Mouse (Mus musculus): ENCODE results near the gene Dgki.

Dgki gene

DNA sequence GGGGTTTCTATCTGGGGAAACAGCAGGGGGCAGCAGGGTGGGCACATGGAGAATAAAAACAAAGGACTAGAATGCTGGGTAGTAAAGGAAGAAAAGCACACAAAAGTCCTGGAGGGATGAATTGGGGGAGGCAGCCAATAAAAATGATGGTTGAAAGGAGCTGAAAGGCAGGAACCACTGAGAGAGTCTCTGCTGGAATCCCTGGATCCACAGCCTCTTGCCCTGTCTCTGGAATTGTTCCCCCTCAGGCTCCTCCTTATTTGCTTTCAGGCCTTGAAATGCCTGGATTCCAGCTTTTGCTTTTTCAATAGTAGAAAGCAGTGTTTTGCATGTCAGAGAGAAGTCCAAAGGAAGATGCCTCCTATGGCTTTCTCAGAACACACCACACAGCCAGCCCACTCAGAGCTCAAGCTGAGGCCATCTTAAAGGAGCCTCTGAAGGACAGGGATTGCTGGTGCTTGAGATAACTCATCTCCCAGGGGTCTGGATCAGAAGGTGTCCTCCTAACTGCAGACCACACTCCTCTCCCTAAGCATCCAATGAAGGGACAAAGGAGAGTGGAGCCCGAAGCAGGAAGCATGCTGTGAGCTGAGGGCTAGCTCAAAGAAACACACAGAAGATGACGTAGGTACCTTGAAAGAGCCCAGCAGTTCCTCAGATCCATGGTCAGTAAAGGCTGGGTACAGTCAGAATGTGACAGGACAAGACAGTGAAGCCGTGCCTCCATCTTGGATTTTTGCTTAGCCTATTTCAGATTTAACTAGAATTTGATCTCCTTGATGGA is 441.5 kb downstream of the Dgki start:
- DNase-seq (ENCODE audit: low spot score in 2 of 2) = no peak

DNA sequence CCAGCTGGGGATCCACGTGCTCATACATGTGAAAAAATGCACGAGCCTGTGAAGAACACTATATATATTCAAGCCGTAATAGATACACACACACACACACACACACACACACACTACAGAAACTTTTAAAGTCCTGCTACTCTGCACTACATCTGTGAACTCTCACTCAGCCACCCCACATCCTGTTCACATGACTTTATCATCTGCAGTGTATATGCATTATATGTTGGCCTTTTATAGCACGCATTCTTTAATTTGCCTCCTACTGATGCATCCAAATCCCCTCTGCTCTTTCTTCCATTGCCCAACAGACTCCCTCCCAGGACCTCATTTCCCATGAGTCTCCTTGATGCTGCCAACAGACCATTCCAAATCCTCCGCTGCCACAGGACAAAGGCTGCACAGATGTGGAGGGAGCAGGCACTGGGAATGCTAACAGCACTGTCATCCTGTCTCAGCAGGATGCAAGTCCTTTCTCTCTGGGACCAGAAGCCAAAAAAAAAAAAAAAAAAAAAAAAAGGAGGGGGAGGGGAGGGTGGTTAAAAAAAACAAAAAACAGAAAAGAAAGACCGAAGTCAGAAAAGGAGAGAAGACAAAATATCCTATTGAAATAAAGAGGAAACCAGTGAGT is 442.2 kb downstream of the Dgki start:
- no peak for DNase-seq (ENCODE audit: low spot score in 2 of 2)

DNA sequence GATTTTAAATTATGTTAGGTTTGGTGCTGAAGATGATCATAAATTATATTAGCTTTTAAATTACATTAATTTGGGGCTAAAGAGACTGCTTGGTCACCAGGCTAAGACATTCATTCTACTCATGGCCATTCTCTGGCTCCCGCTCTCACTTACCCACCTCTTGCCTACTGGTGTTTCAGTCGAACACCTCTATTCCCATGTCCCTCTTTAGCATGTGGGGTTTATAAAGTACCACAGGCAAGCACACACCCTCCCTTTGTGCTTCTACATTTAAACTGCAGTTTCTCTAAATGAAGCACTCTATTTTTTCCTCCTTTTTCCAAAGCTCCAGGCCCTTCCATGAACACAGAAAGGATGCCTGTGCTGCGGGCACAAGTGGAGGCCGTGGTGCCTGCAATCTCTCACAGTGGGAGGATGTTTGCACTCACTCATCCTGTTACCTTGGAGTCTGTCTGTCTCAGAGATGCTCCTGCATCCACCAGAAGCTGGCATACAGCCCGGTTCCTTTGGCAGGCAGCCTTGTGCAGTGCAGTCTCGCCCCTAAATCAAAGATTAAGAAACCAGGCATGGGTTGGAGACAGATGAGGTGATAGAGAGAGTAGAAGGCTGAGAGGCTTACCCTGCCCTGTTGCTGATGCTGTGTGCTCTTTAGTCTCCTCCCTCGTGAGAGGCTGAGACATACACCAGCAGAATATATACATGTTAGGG is 449.4 kb downstream of the Dgki start:
- peak; percentile 90 to 91 for DNase-seq (ENCODE audit: low spot score in 2 of 2)

DNA sequence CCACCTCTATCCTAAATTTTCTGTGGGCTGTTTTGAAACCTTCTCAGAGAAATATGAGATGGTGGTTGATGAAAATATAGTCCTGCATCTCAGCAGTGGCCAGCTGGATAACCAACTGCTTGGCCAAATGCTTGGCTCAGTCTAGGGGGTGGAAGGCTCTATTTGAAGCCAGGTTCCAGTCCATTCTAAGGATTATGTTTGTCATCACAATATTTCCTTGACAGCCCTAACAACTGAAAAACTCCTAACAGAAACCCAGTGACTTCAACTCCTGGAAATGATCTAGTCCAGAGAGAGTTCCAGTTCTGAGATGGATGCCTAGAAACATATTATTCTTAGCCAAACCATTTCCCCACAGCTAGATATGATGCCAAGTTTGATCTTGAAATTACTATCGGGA is 454.7 kb downstream of the Dgki start:
- DNase-seq (ENCODE audit: low spot score in 2 of 2) = peak; percentile 32 to 49

DNA sequence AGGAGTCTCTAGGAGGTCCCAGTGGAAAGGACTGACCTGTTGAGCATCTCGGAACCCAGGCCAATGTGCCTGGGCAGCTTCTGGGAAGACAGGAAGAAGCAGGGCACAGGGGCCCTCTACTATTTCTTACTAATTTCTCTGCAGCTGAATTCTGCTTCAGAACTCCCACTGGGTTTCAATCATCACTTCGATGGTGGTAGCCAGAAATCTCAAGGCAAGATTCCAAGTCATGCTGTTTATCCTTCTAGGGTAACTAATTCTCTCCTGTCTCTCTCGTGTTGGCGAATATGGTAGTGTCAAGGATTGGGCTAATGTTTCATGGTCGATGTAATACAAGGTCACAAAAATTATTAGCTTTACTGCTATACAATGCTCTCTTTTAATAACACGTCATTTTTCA is 455.7 kb downstream of the Dgki start:
- DNase-seq (ENCODE audit: low spot score in 2 of 2) = no peak

DNA sequence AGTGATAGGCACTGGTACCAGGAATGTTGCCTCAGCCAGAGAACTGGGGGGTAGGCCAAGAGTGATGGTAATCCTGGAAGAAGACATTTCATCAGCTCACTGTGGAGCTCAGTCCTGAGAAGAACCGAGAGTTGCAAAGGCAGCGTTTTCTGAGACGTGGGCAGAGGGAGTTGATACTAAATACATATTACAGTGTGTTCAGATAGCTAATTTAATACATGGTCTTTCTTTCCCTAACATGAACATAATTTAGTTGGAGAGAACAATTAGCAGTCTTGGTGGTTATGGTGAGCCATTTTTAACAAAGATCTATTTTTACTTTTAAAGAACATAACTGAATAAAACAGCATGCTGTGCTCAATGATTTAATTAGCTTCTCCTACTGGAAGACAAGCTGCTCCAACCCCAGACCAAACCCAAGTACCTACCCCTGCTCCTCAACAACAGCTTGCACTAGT is 456.9 kb downstream of the Dgki start:
- DNase-seq (ENCODE audit: low spot score in 2 of 2) = peak; percentile 61 to 78

DNA sequence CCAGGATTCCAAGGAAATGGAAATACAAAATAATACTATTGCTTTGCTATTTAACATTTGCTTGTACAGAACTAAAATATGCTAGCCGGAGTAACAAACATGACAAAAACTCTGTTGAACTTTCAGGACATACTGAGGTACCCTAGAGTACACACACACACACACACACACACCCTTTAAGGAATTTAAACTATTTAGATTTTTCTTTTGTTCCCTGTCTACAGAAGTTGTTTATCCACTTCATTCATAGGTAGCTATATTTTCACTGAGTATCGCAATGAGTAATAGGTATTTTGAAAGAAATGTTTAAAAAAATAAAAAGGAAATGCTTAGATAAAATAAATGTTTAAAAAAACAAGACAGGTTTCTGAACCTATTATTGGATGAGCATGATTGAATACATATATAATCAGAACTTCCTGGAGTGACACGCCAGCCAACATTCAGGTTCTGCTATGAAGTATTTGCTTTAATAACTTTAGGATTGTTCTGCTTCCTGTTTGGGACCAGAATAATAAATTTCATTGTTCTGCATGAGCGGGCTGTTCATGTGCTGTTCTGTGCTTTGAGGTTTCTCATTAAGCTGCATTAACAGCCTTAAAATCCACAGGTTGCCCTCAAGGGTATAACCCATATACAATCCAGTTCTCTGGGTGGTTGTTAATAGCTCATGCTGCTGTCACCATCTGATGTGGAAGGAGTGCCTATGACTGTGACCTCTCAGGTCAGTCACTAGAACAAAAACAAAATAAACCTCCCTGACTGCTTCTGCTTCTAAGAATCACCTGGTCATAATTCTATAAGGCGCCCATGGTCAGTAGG is 457.7 kb downstream of the Dgki start:
- DNase-seq (ENCODE audit: low spot score in 2 of 2) = no peak

DNA sequence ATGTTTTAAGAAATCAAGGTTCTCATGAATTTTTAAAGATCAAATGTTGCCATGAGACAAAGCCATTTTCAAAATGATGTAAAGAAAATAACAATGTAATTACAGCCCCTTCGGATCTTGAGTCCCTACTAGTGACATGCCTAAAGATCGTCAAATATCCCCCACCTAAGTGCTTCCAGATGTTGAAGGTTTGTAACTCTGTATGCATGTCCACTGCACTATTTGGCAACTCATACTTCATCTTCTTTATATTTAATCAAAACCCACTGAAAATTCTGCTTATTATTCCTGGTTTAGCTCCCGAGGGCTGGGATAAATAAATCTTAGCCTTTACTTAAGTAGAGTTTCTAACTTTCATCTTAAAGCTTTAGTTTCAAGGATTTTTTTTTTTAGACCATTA is 458.3 kb downstream of the Dgki start:
- no peak for DNase-seq (ENCODE audit: low spot score in 2 of 2)

DNA sequence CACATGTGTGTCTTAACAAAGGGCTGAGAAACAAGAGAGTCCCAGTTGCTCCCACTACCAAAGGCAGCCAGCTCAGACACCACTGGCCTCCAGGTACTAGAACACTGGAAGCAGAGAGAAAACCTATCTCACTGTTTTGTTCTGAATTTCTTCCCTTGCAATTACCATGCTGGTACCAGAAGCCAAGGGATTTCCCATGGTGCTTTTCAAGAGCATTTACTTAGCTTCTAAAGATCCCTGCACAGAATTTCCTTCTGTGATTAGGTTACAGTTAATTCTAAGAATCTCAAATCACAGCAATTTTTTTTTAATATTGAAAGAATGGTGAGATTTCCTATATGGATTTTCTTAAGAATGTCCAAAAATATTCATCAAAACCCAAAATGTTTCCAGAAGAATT is 458.8 kb downstream of the Dgki start:
- DNase-seq (ENCODE audit: low spot score in 2 of 2) = no peak

DNA sequence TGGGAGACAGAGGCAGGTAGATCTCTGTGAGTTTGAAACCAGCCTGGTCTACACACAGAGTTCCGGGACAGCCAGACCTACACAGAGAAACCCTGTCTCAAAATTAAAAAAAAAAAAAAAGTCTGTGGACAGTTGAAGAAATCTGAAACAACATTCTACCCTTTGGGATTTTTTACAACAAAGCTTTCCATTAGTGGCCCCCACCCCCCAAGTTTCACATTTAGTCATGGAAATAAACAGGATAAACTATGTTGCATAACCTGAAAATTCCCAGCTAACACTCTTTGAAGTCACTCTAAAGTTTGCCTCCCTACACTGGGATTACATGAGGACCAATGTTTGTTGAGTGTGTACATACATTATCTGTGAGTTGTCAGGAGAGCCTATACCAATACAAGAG is 461.2 kb downstream of the Dgki start:
- no peak for DNase-seq (ENCODE audit: low spot score in 2 of 2)

DNA sequence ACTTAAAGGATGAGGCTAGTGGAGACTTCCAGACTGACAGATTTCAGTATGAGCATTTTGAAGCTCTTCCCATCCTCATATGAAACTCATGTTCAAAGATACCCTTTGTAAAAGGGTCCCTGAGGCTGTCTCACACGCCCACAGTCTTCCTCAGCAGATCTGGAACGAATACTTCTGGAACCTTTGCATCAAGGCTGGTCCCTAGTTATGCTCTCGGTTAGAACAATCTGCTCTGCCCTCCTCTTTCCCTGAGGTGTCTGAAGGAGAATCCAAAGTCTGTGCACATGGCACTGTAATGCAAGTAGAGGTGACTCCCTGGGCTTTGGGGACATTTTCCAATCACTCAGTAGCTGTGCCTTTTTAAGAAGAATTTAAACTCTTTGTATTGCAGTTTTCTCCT is 464.6 kb downstream of the Dgki start:
- DNase-seq (ENCODE audit: low spot score in 2 of 2) = no peak

DNA sequence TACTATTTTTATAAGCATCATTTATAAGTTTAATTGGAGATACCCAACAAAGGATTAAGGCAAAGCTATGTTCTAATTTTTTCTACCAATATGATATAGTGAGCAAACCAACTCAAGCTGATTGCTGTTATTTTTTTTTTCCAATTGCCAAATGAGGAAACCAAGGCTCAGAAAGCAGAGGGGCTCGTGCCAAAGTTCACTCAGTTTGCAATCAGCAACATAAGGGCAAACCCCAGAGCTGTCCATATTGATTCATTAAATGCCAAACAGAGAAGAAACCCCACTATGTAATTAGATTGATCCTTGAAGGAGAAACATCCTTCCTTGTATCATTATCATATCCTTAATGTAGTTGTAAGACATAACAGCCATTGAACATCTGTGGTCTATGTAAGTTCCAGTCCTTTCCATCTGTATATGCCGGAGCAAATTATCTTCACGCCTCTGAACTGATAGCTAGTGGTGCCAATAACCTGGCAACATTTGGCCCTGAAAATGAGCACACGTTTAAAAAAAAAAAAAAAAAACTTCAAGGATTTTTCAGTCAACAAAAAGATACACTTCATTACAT is 465.2 kb downstream of the Dgki start:
- no peak for DNase-seq (ENCODE audit: low spot score in 2 of 2)

DNA sequence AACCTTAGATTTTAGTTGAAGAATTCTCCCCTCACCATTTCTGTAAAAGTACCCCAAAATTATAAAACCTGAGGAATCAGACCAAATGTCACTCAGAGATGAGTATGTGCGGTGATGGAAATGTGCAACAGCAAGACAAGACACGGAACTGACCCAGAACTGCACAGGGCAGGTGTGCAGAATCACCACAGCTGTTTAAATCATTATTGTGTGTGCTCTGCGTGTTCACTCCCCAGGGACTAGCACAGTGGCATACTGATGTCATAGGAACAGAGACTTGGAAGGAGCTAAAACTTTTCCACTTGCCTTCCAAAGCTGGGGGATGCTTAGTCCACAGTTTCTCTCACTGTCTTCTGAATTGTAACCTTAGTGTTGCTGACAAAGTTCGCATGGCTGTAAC is 467.3 kb downstream of the Dgki start:
- no peak for DNase-seq (ENCODE audit: low spot score in 2 of 2)

DNA sequence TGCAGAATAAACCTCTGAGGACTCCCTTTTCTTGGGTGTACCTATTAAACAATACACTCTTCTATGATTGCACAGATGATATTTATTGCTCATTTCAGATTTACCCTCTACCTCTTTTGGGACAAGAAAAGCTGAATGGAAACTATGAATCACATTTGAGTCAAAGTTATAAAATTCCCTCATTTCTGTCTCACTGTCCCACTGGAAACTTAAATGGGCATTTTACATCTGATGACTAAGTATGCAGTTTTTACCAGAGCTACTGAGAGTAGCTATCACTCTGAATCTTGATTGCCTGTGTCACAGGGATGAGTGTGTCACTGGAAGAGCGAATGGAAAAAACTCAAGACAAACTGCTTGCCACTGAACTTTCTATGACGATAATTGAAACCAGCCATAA is 467.8 kb downstream of the Dgki start:
- no peak for DNase-seq (ENCODE audit: low spot score in 2 of 2)

DNA sequence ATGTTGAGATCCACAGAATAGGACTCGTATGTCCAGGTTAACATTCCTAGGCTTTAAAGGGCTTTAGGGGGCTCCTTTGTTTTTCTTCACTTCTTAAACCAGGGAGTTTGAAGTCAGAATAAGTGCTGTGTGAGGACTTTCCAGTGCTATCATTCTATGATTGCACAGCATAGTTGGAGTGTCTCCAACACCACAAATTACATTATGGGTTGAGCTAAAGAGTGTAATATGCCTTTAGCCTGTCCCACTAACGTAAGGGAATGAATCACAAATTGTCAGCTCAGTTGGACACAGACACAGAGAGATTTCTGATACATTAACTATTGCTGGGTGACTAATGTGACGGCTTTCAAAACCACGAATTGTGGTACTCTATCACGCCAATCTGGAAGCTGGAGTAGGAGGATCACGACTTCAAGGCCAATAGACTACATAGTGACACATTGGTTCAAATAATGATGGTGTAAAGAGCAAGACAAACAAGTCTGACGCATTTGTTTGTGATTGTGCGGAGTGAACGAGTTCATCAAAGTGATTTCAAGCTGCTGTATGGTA is 469.5 kb downstream of the Dgki start:
- no peak for DNase-seq (ENCODE audit: low spot score in 2 of 2)

DNA sequence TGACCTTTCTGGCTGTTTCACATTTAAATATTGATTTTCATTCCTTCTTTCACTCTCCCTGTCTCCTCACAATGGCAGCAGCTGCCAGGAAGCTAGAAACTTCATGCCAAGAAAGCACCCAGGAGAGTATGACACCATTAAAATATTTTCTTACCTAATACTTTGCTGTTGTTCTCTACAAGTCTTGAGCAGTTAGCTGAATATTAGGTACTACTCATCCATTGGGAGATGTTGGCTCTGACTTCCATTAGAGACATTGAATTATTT is 480.3 kb downstream of the Dgki start:
- DNase-seq (ENCODE audit: low spot score in 2 of 2) = no peak

DNA sequence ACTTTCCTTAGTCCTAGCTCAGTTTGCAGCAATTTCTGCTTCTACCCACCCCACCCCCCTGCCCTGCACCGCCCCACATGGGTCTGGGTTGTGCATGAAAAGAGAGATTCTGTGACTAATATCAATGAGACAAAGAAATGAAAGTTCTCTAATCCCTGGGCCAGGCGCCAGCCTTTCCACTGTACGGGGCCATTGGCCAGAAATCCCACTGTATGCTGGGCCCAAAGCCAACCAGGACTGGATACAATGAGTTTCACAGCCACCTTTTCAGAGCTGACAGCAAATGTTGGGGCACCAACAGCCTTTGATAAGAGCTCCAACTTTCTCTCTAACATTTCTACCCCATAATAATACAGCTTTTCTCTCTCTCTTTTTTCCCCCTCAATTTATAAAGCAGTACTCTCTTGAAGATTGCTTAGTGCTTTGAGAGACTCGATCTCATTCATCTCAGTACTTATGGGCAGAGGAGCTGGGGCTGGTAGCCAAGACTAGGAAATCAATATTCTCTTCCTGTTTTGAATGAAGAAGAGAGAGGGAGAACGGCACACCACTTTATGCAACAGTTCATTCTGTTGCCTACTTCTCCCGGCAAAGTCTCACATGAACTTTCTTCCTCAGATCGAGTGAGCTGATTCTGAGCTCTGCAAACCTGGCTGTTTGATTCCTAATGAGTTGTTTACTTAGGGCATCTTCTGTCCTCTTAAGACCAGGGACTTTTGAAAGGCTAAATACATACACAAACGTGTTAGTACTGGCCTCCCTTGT is 480.8 kb downstream of the Dgki start:
- DNase-seq (ENCODE audit: low spot score in 2 of 2) = peak; percentile 94

DNA sequence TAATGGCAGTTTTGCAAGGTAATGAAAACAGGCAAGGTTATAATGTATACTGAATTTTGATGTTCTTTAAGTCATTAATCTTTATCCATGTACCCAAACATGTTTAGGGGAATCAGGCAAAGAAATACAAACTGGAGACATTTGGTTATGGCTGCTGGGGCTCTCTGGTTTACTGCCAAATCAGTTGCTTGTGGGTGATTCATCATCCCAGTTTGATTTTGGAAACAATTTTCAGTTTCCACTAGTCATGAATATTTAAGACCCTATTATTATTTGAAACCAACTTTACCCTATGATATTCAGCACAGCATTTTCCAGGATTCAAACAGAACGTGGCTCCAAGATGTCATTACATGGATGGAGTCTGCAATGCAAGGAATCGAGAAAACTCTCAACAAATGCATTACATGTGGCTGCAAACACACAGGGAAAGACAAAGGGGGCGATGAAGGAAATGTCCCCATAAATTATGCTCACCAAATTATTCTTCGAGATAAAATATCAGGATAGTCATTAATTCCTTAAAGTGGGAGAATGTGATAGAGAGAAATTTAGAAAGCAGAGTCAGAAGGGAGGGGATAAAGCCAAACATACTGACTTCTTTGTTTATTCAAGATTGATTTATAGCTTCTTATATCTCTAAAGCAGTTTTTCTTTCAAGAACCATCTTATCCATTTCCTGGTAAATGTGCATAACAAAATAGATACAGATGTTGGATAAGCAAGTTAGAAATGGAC is 481.5 kb downstream of the Dgki start:
- DNase-seq (ENCODE audit: low spot score in 2 of 2) = no peak

DNA sequence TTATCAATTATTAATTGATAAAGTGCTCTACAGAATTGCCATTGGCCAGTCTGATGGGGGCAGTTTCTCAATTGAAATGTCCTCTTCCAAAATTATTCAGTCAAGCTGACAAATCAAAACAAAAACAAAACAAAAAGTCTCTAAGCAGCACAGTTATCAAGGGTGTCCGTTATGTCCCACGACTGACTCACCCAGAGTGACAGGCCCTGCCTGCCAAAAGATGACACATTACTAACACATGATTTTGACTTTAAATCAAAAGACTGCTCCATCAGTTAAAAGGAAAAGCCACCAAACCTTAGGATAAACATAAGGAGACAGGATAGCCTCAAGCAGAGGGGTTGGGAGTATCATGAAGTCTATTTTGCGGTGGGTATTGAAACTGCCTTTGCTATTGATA is 483.3 kb downstream of the Dgki start:
- no peak for DNase-seq (ENCODE audit: low spot score in 2 of 2)

DNA sequence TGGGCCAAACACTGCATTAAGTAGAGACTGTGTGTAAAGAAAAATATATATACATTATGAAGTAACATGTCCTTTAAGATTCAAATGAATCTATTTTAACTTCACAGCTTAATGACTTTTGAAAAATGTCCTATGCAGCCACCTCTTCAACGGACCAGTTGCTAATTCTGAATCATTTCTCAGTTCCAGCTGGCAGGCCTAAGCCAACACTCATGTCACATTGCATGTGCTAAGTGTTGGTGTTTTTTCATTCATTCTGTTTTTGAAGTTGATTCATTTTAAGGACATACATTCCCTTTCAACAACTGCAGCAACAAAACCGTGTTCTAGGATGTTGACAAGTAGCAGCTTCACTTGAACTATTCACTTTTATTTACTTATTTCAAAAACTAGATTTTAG is 484.0 kb downstream of the Dgki start:
- no peak for DNase-seq (ENCODE audit: low spot score in 2 of 2)

Data from right cerebral cortex, postnatal 10 days (tissue).